8 mouse cellular contexts compared by ENCODE assay signal in genomic region chr2:172329179-172329578, GRCm38 (mm10). TPM values are rescaled to one million over a fixed set of nuclear protein-coding genes. Genes with fewer than 3 reads are reported as not detected.
A peak's percentile ranks its signal among the peaks of the same experiment; 100 is the strongest.
DNase-seq lines count a peak whose midpoint lies in the region; ATAC-seq and TF ChIP-seq lines count a peak whose summit lies in the region.

No protein-coding gene starts in this region.

- H3K9ac ChIP-seq in heart, postnatal 0 days (replicated peaks; ENCODE audit: low read depth, low read length), result no peak overlapping the region
- H3K9ac ChIP-seq in midbrain, embryonic 15.5 days, result 0 out of 2 replicates have a peak overlapping the region, but pooled peaks have one; percentile 11

- no peak overlapping the region for H3K4me3 ChIP-seq in heart, postnatal 0 days (ENCODE audit: low read depth, low read length)
- H3K4me3 ChIP-seq in midbrain, embryonic 15.5 days, result 0 out of 2 replicates have a peak overlapping the region, but pooled peaks have one; percentile 8

- no peaks in the 10 kb centered on the region for H3K36me3 ChIP-seq in heart, postnatal 0 days (replicated peaks; ENCODE audit: control insufficient read depth, insufficient read depth, low read length)
- no peaks in the 10 kb centered on the region for H3K36me3 ChIP-seq in midbrain, embryonic 15.5 days (replicated peaks)

- H3K9me3 ChIP-seq in heart, postnatal 0 days (replicated peaks; ENCODE audit: control insufficient read depth, low read length), result no peaks in the 10 kb centered on the region
- H3K9me3 ChIP-seq in midbrain, embryonic 15.5 days, result no peaks in the 10 kb centered on the region

- TF ChIP-seq CTCF in heart, postnatal 0 days (IDR thresholded peaks at IDR 0.05; ENCODE audit: low read depth), result peak; percentile 82

- intact Hi-C loops in left cerebral cortex, postnatal 14 days (cut with DNase I), result loop anchor here (1.0 kb wide), 2 partner anchors 81 to 102 kb away; partner anchors contain the start of gene Mc3r

- no peak overlapping the region for H3K4me2 ChIP-seq in heart, postnatal 0 days (ENCODE audit: low read depth, low read length)
- H3K4me2 ChIP-seq in midbrain, embryonic 15.5 days, result peak overlapping the region; percentile 40

- ATAC-seq in common myeloid progenitor, adult 5-6 weeks (replicated peaks; ENCODE audit: low read depth, poor library complexity, severe bottlenecking), result peak; percentile 83; the same call in 1 of the 2 replicates
- no peak for ATAC-seq in heart, postnatal 0 days (ENCODE audit: insufficient read depth, low read depth)
- ATAC-seq in midbrain, embryonic 15.5 days (replicated peaks), result peak; percentile 90

- H3K27me3 ChIP-seq in heart, postnatal 0 days (ENCODE audit: control insufficient read depth, insufficient read depth, low read length), result 0 out of 2 replicates have a peak, but pooled peaks cover 7% of the 10 kb centered on the region
- peaks cover 2% of the 10 kb centered on the region for H3K27me3 ChIP-seq in midbrain, embryonic 15.5 days (replicated peaks)

- DNase-seq in kidney, adult 18-20 months, result peak; percentile 13
- no peak for DNase-seq in kidney, adult 11 months
- DNase-seq in R1 (ENCODE audit: low read depth, low spot score), result peak; percentile 72
- no peak for DNase-seq in heart, postnatal 0 days (ENCODE audit: low spot score)
- peak; percentile 85 to 90 for DNase-seq in left cerebral cortex, postnatal 14 days (ENCODE audit: low spot score in 2 of 2)
- peak; percentile 23 to 69 for DNase-seq in urinary bladder, postnatal 4 days (ENCODE audit: low spot score in 2 of 2)

- WGBS in heart, postnatal 0 days, result 6% methylated on average over 13 of the region's 13 CpGs
- 3% methylated on average over 13 of the region's 13 CpGs for WGBS in midbrain, embryonic 15.5 days

- TF ChIP-seq EP300 in heart, postnatal 0 days (IDR thresholded peaks at IDR 0.05; ENCODE audit: low read depth), result no peak

- H3K27ac ChIP-seq in heart, postnatal 0 days (ENCODE audit: low read depth), result no peak overlapping the region
- H3K27ac ChIP-seq in midbrain, embryonic 15.5 days, result no peak overlapping the region

- H3K4me1 ChIP-seq in heart, postnatal 0 days (ENCODE audit: control insufficient read depth, insufficient read depth), result no peaks in the 10 kb centered on the region
- H3K4me1 ChIP-seq in midbrain, embryonic 15.5 days, result peaks cover 3% of the 10 kb centered on the region; the same call in 1 of the 2 replicates

RNA-seq across cellular contexts. Expression of gene Fam210b, which starts 16.2 kb away (rescaled TPM):
- total RNA-seq in common myeloid progenitor, adult 5-6 weeks (2017), result 5.6 and 6.8 TPM in 2 replicates
- 3.3 and 6.6 TPM in 2 replicates for total RNA-seq in heart, postnatal 0 days (2014; rRNA removed; ENCODE audit: low replicate concordance)
- polyA plus RNA-seq in heart, postnatal 0 days (2015; fragmentation: Nextera tagmentation; extraction: Ambion mirVana), result 9.4 and 10.0 TPM in 2 replicates
- total RNA-seq in left cerebral cortex, postnatal 14 days (2021), result 10 to 100 TPM; 13.9 to 15.8 TPM
- 19.9 and 22.4 TPM in 2 replicates for polyA plus RNA-seq in midbrain, embryonic 15.5 days (2015; fragmentation: Nextera tagmentation; extraction: Ambion mirVana)

RNA-seq across cellular contexts. Expression of gene Aurka, which starts 41.2 kb away (rescaled TPM):
- 56.2 and 57.1 TPM in 2 replicates for total RNA-seq in common myeloid progenitor, adult 5-6 weeks (2017)
- 36.6 and 54.8 TPM in 2 replicates for total RNA-seq in heart, postnatal 0 days (2014; rRNA removed; ENCODE audit: low replicate concordance)
- 23.9 and 25.5 TPM in 2 replicates for polyA plus RNA-seq in heart, postnatal 0 days (2015; fragmentation: Nextera tagmentation; extraction: Ambion mirVana)
- total RNA-seq in left cerebral cortex, postnatal 14 days (2021), result 1 to 10 TPM; 1.8 to 2.1 TPM
- polyA plus RNA-seq in midbrain, embryonic 15.5 days (2015; fragmentation: Nextera tagmentation; extraction: Ambion mirVana), result 15.4 TPM in 2 replicates

RNA-seq across cellular contexts. Expression of gene Cstf1, which starts 41.3 kb away (rescaled TPM):
- 40.3 and 52.1 TPM in 2 replicates for total RNA-seq in common myeloid progenitor, adult 5-6 weeks (2017)
- total RNA-seq in heart, postnatal 0 days (2014; rRNA removed; ENCODE audit: low replicate concordance), result 24.0 and 39.0 TPM in 2 replicates
- polyA plus RNA-seq in heart, postnatal 0 days (2015; fragmentation: Nextera tagmentation; extraction: Ambion mirVana), result 18.9 and 20.3 TPM in 2 replicates
- 10 to 100 TPM; 22.5 to 25.4 TPM for total RNA-seq in left cerebral cortex, postnatal 14 days (2021)
- polyA plus RNA-seq in midbrain, embryonic 15.5 days (2015; fragmentation: Nextera tagmentation; extraction: Ambion mirVana), result 25.1 and 30.4 TPM in 2 replicates

Comparison
In these comparisons a context has a peak if more than half of its experiments do, and no peak if none do; other contexts are left out.
1. DNase-seq: peak in kidney, adult 18-20 months (single experiment), R1 (single experiment), left cerebral cortex, postnatal 14 days (2 of 2) and urinary bladder, postnatal 4 days (2 of 2); none in kidney, adult 11 months (single experiment) and heart, postnatal 0 days (single experiment).
2. RNA of gene Aurka, which starts 41.2 kb away (total RNA-seq): 56.2 to 57.1 TPM in common myeloid progenitor, adult 5-6 weeks and 36.6 to 54.8 TPM in heart, postnatal 0 days; 1.8 to 2.1 TPM in left cerebral cortex, postnatal 14 days; every median in the first group is over 10 times any median in the second.